Mouse (Mus musculus): Measurements from ENCODE around the gene Slc44a2.

DNA sequence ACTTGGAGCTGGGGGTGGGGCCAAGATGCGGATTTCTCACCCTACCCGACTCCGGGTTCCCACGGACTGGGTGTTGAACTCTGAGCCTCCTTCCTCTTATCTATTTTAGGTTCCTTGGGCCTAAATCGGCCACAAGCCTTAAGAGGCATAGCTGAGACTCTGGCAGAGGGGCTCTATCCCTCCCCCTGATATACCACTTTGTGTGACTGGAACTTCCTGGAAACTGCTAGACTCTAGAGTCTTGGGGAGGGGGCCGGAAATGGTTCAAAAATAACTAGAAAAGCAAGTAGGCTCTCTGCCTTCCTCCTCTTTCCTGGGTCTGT is 976 bp downstream of the Slc44a2 start:
- TF ChIP-seq CTCF (conservative IDR thresholded peaks at IDR 0.05; ENCODE audit: low read length) (no peak), POU5F1 (IDR thresholded peaks at IDR 0.05; ENCODE audit: borderline replicate concordance, low read length) (no peak)
